Mouse (Mus musculus) liver, embryonic 16.5 days (tissue): Measurements from ENCODE around the gene Scamp4. TPM values are rescaled to one million over a fixed set of nuclear protein-coding genes. Genes with fewer than 3 reads are reported as not detected.
A peak's percentile ranks its signal among the peaks of the same experiment; 100 is the strongest.

Experiments
- ATAC-seq: fragments of 200-750 bp; cut with Nextera tagmentation; 2 replicates; pipeline ENCODE4 v1.8.0; 2017; ENCODE audit warnings: low read depth, mild to moderate bottlenecking, moderate number of reproducible peaks, moderate library complexity
- H3K27ac ChIP-seq: fragments of 300-500 bp; sonication (generic); 2 replicates; pipeline ENCODE4 v1.5.1; 2014; ENCODE audit warnings: mild to moderate bottlenecking, low read length
- H3K27me3 ChIP-seq: fragments of 300-500 bp; sonication (generic); 2 replicates; pipeline ENCODE4 v1.6.1; 2014; ENCODE audit warnings: low read depth, low read length, mixed read lengths; ENCODE audit not compliant: control insufficient read depth, insufficient read depth
- H3K36me3 ChIP-seq: fragments of 300-500 bp; sonication (generic); 2 replicates; pipeline ENCODE4 v1.6.1; 2014; ENCODE audit warnings: mild to moderate bottlenecking; ENCODE audit not compliant: control insufficient read depth, insufficient read depth
- H3K4me1 ChIP-seq: fragments of 300-500 bp; sonication (generic); 2 replicates; pipeline ENCODE4 v1.6.1; 2014; ENCODE audit warnings: low read depth, low read length, mixed read lengths; ENCODE audit not compliant: control insufficient read depth
- H3K4me2 ChIP-seq: fragments of 300-500 bp; sonication (generic); 2 replicates; pipeline ENCODE4 v1.6.1; 2014; ENCODE audit warnings: low read depth, low read length, mixed read lengths
- H3K4me3 ChIP-seq: fragments of 300-500 bp; sonication (generic); 2 replicates; pipeline ENCODE4 v1.5.1; 2014; ENCODE audit warnings: low read depth, mild to moderate bottlenecking, low read length
- H3K9ac ChIP-seq: fragments of 300-500 bp; sonication (generic); 2 replicates; pipeline ENCODE4 v1.6.1; 2014; ENCODE audit warnings: low read depth, low read length
- H3K9me3 ChIP-seq: fragments of 300-500 bp; sonication (generic); replicated peaks from 2 replicates; pipeline ENCODE4 v1.6.1; 2016; ENCODE audit warnings: low read length; ENCODE audit not compliant: control insufficient read depth
- WGBS: fragments of 180-500 bp; shearing (Covaris S2); extraction: QIAGEN DNeasy Blood & Tissue Kit; methylation state at CpG from one replicate; pipeline ENCODE4 v1.1.7; 2014; ENCODE audit not compliant: insufficient replicate concordance; 5-methylcytosine and 5-hydroxymethylcytosine counted together
- polyA plus RNA-seq: library from polyadenylated mRNA; unstranded; fragments of >200 nt; fragmentation: Nextera tagmentation; extraction: Ambion mirVana; gene quantifications from 2 replicates; pipeline ENCODE4 v1.2.1, GENCODE M21; 2015

The Scamp4 gene
- polyA plus RNA-seq, 1 experiment from 2014 or later = 38.3 TPM

- Histone ChIP-seq H3K27me3 (no peaks in the 10 kb centered on the region), H3K27ac (no peak overlapping the region), H3K9me3 (no peaks in the 10 kb centered on the region), H3K4me3 (no peak overlapping the region), H3K4me1 (peaks cover 3% of the 10 kb centered on the region; the same call in 1 of the 2 replicates), H3K4me2 (no peak overlapping the region), H3K9ac (no peak overlapping the region), H3K36me3 (peaks cover 8% of the 10 kb centered on the region)
- WGBS = 75% methylated on average over 3 of the region's 3 CpGs
- no peak for ATAC-seq
Measured at GRCm38 (mm10) chr10:80613821-80614220, 11.1 kb downstream of the Scamp4 start.

- H3K4me2 ChIP-seq = no peak overlapping the region
- H3K27me3 ChIP-seq = no peaks in the 10 kb centered on the region
- H3K27ac ChIP-seq = no peak overlapping the region
- no peaks in the 10 kb centered on the region for H3K9me3 ChIP-seq
- H3K36me3 ChIP-seq = peaks cover 8% of the 10 kb centered on the region
- H3K4me1 ChIP-seq = peaks cover 3% of the 10 kb centered on the region; the same call in 1 of the 2 replicates
- H3K4me3 ChIP-seq = no peak overlapping the region
- no peak overlapping the region for H3K9ac ChIP-seq
- 67% methylated on average over 6 of the region's 6 CpGs for WGBS
- no peak for ATAC-seq
Measured at GRCm38 (mm10) chr10:80614351-80614750, 11.7 kb downstream of the Scamp4 start.

GRCm38 (mm10) chr10:80618181-80618580 lies 15.5 kb downstream of the Scamp4 start:
- H3K9me3 ChIP-seq = no peaks in the 10 kb centered on the region
- no peak overlapping the region for H3K4me2 ChIP-seq
- H3K4me3 ChIP-seq = no peak overlapping the region
- 45% methylated on average over 9 of the region's 9 CpGs for WGBS
- 0 out of 2 replicates have a peak overlapping the region, but pooled peaks have one; percentile 3 for H3K27ac ChIP-seq
- H3K9ac ChIP-seq = no peak overlapping the region
- peaks cover 11% of the 10 kb centered on the region for H3K4me1 ChIP-seq
- H3K36me3 ChIP-seq = peaks cover 8% of the 10 kb centered on the region
- H3K27me3 ChIP-seq = no peaks in the 10 kb centered on the region
- no peak for ATAC-seq

GRCm38 (mm10) chr10:80619465-80620244 lies 17.0 kb downstream of the Scamp4 start:
- H3K9ac ChIP-seq = no peak overlapping the region
- WGBS = 61% methylated on average over 8 of the region's 8 CpGs
- no peaks in the 10 kb centered on the region for H3K9me3 ChIP-seq
- H3K4me2 ChIP-seq = peak overlapping the region; percentile 25; the same call in 1 of the 2 replicates
- peak overlapping the region; percentile 40; the same call in 1 of the 2 replicates for H3K27ac ChIP-seq
- no peak overlapping the region for H3K4me3 ChIP-seq
- peaks cover 25% of the 10 kb centered on the region for H3K4me1 ChIP-seq
- ATAC-seq = no peak
- peaks cover 3% of the 10 kb centered on the region for H3K36me3 ChIP-seq
- H3K27me3 ChIP-seq = no peaks in the 10 kb centered on the region

GRCm38 (mm10) chr10:80620365-80620764 lies 17.7 kb downstream of the Scamp4 start:
- Histone ChIP-seq H3K36me3 (peaks cover 2% of the 10 kb centered on the region; the same call in 1 of the 2 replicates), H3K27ac (no peak overlapping the region), H3K9ac (no peak overlapping the region), H3K4me2 (no peak overlapping the region), H3K9me3 (no peaks in the 10 kb centered on the region), H3K27me3 (no peaks in the 10 kb centered on the region), H3K4me1 (peaks cover 29% of the 10 kb centered on the region), H3K4me3 (no peak overlapping the region)
- no peak for ATAC-seq
- WGBS = 77% methylated on average over 9 of the region's 9 CpGs

- 54% methylated on average over 16 of the region's 16 CpGs for WGBS
- no peak for ATAC-seq
Measured at GRCm38 (mm10) chr10:80620796-80621689, 18.4 kb downstream of the Scamp4 start.

GRCm38 (mm10) chr10:80621690-80621939 lies 18.9 kb downstream of the Scamp4 start:
- peak overlapping the region; percentile 82 for H3K4me2 ChIP-seq
- WGBS = 2% methylated on average over 9 of the region's 9 CpGs
- no peaks in the 10 kb centered on the region for H3K27me3 ChIP-seq
- H3K36me3 ChIP-seq = no peaks in the 10 kb centered on the region
- H3K4me1 ChIP-seq = peaks cover 41% of the 10 kb centered on the region
- H3K9me3 ChIP-seq = no peaks in the 10 kb centered on the region
- peak overlapping the region; percentile 98 for H3K27ac ChIP-seq
- peak overlapping the region; percentile 86 for H3K4me3 ChIP-seq
- no peak for ATAC-seq
- peak overlapping the region; percentile 71 for H3K9ac ChIP-seq

More at GRCm38 (mm10) chr10:80620796-80621689, 18.4 kb downstream of the Scamp4 start:
- Histone ChIP-seq H3K9me3 (no peaks in the 10 kb centered on the region), H3K4me1 (peaks cover 35% of the 10 kb centered on the region), H3K27ac (peak overlapping the region; percentile 98), H3K9ac (peak overlapping the region; percentile 71), H3K4me2 (peak overlapping the region; percentile 82), H3K36me3 (no peaks in the 10 kb centered on the region), H3K27me3 (no peaks in the 10 kb centered on the region), H3K4me3 (peak overlapping the region; percentile 86)

- Histone ChIP-seq H3K9ac (peak overlapping the region; percentile 71), H3K4me2 (peak overlapping the region; percentile 82), H3K4me1 (peaks cover 41% of the 10 kb centered on the region), H3K27me3 (no peaks in the 10 kb centered on the region), H3K27ac (peak overlapping the region; percentile 98), H3K36me3 (no peaks in the 10 kb centered on the region), H3K9me3 (no peaks in the 10 kb centered on the region), H3K4me3 (peak overlapping the region; percentile 86)
- WGBS = under 1% methylated on average over 64 of the region's 64 CpGs
- ATAC-seq = peak; percentile 90
Measured at GRCm38 (mm10) chr10:80621940-80622660, 19.4 kb downstream of the Scamp4 start.
